Mouse (Mus musculus): ENCODE data around the gene Apoc3. TPM values are rescaled to one million over a fixed set of nuclear protein-coding genes. Genes with fewer than 3 reads are reported as not detected.

The Apoc3 gene
- total RNA-seq (2014; rRNA removed; ENCODE audit: low replicate concordance) (not detected in 2 replicates), polyA plus RNA-seq (2015; fragmentation: Nextera tagmentation; extraction: Ambion mirVana) (not detected in 2 replicates)

- peaks cover 14% of the 10 kb centered on the region; the same call in 1 of the 2 replicates for H3K27me3 ChIP-seq (ENCODE audit: control insufficient read depth, insufficient read depth, low read length)
- no peak within 1 kb of the TSS for H3K4me3 ChIP-seq (ENCODE audit: low read depth, low read length)
- no peaks in the 10 kb centered on the region for H3K9me3 ChIP-seq (replicated peaks; ENCODE audit: control insufficient read depth, low read length)
- peaks cover 3% of the 10 kb centered on the region for H3K4me1 ChIP-seq (ENCODE audit: control insufficient read depth, insufficient read depth)
- H3K27ac ChIP-seq (ENCODE audit: low read depth): no peak within 1 kb of the TSS
- TF ChIP-seq CTCF (IDR thresholded peaks at IDR 0.05; ENCODE audit: low read depth) (no peak), EP300 (IDR thresholded peaks at IDR 0.05; ENCODE audit: low read depth) (no peak)
- no peak within 1 kb of the TSS for H3K4me2 ChIP-seq (ENCODE audit: low read depth, low read length)
- ATAC-seq (ENCODE audit: insufficient read depth, low read depth) (no peak), DNase-seq (ENCODE audit: low spot score) (no peak)
- H3K9ac ChIP-seq (replicated peaks; ENCODE audit: low read depth, low read length): no peak within 1 kb of the TSS
- no peaks in the 10 kb centered on the region for H3K36me3 ChIP-seq (replicated peaks; ENCODE audit: control insufficient read depth, insufficient read depth, low read length)
These were observed at the start of gene Apoc3 for GRCm38 (mm10) chr9:46235596-46235648. Apoc3 (minus strand) TSS chr9:46235636.

GRCm38 (mm10) chr9:46282631-46283436 lies 47.4 kb upstream of the Apoc3 start, which contains the start of gene Bud13:
Bud13 (plus strand) TSS chr9:46283008.
- H3K27me3 ChIP-seq (ENCODE audit: control insufficient read depth, insufficient read depth, low read length): no peaks in the 10 kb centered on the region
- peak within 1 kb of the TSS; percentile 61 for H3K27ac ChIP-seq (ENCODE audit: low read depth)
- DNase-seq (ENCODE audit: low spot score) (peak; percentile 91), ATAC-seq (ENCODE audit: insufficient read depth, low read depth) (peak; percentile 93)
- peaks cover 10% of the 10 kb centered on the region for H3K4me1 ChIP-seq (ENCODE audit: control insufficient read depth, insufficient read depth)
- peak within 1 kb of the TSS; percentile 64 for H3K4me2 ChIP-seq (ENCODE audit: low read depth, low read length)
- H3K4me3 ChIP-seq (ENCODE audit: low read depth, low read length): peak within 1 kb of the TSS; percentile 80
- WGBS: under 1% methylated on average over 54 of the region's 55 CpGs
- H3K36me3 ChIP-seq (replicated peaks; ENCODE audit: control insufficient read depth, insufficient read depth, low read length): peaks cover 54% of the 10 kb centered on the region
- peak within 1 kb of the TSS; percentile 77 for H3K9ac ChIP-seq (replicated peaks; ENCODE audit: low read depth, low read length)
- H3K9me3 ChIP-seq (replicated peaks; ENCODE audit: control insufficient read depth, low read length): no peaks in the 10 kb centered on the region
- TF ChIP-seq CTCF (IDR thresholded peaks at IDR 0.05; ENCODE audit: low read depth): peak; percentile 53
- TF ChIP-seq EP300 (IDR thresholded peaks at IDR 0.05; ENCODE audit: low read depth): no peak

- 55% methylated on average over 9 of the region's 9 CpGs for WGBS
- no peak for ATAC-seq (ENCODE audit: insufficient read depth, low read depth)
These were observed 39.1 kb upstream of the Apoc3 start for GRCm38 (mm10) chr9:46274494-46274893.

GRCm38 (mm10) chr9:46272677-46273454 lies 37.4 kb upstream of the Apoc3 start, which contains the start of gene Zpr1:
Zpr1 (plus strand) TSS chr9:46273064.
- Histone ChIP-seq H3K4me1 (ENCODE audit: control insufficient read depth, insufficient read depth) (peaks cover 7% of the 10 kb centered on the region; the same call in 1 of the 2 replicates), H3K9me3 (replicated peaks; ENCODE audit: control insufficient read depth, low read length) (no peaks in the 10 kb centered on the region), H3K4me3 (ENCODE audit: low read depth, low read length) (peak within 1 kb of the TSS; percentile 87), H3K27ac (ENCODE audit: low read depth) (peak within 1 kb of the TSS; percentile 78), H3K27me3 (ENCODE audit: control insufficient read depth, insufficient read depth, low read length) (peaks cover 7% of the 10 kb centered on the region), H3K36me3 (replicated peaks; ENCODE audit: control insufficient read depth, insufficient read depth, low read length) (peaks cover 37% of the 10 kb centered on the region), H3K9ac (replicated peaks; ENCODE audit: low read depth, low read length) (peak within 1 kb of the TSS; percentile 60), H3K4me2 (ENCODE audit: low read depth, low read length) (peak within 1 kb of the TSS; percentile 95)
- 6% methylated on average over 45 of the region's 45 CpGs for WGBS
- TF ChIP-seq EP300 (IDR thresholded peaks at IDR 0.05; ENCODE audit: low read depth) (no peak; the same call in 1 of the 2 replicates), CTCF (IDR thresholded peaks at IDR 0.05; ENCODE audit: low read depth) (peak; percentile 20; the same call in 1 of the 2 replicates)
- DNase-seq (ENCODE audit: low spot score) (peak; percentile 94), ATAC-seq (ENCODE audit: insufficient read depth, low read depth) (peak; percentile 97)

More at GRCm38 (mm10) chr9:46274494-46274893, 39.1 kb upstream of the Apoc3 start:
- no peak for TF ChIP-seq CTCF (IDR thresholded peaks at IDR 0.05; ENCODE audit: low read depth)
- peaks cover 7% of the 10 kb centered on the region; the same call in 1 of the 2 replicates for H3K4me1 ChIP-seq (ENCODE audit: control insufficient read depth, insufficient read depth)
- DNase-seq (ENCODE audit: low spot score): no peak
- peaks cover 6% of the 10 kb centered on the region; the same call in 1 of the 2 replicates for H3K27me3 ChIP-seq (ENCODE audit: control insufficient read depth, insufficient read depth, low read length)
- H3K27ac ChIP-seq (ENCODE audit: low read depth): no peak overlapping the region
- no peak overlapping the region for H3K4me3 ChIP-seq (ENCODE audit: low read depth, low read length)
- H3K4me2 ChIP-seq (ENCODE audit: low read depth, low read length): no peak overlapping the region
- no peak overlapping the region for H3K9ac ChIP-seq (replicated peaks; ENCODE audit: low read depth, low read length)
- no peaks in the 10 kb centered on the region for H3K9me3 ChIP-seq (replicated peaks; ENCODE audit: control insufficient read depth, low read length)
- peaks cover 47% of the 10 kb centered on the region for H3K36me3 ChIP-seq (replicated peaks; ENCODE audit: control insufficient read depth, insufficient read depth, low read length)

GRCm38 (mm10) chr9:46272070-46272469 lies 36.6 kb upstream of the Apoc3 start:
- 64% methylated on average over 9 of the region's 9 CpGs for WGBS
- Histone ChIP-seq H3K27me3 (ENCODE audit: control insufficient read depth, insufficient read depth, low read length) (peaks cover 7% of the 10 kb centered on the region), H3K4me1 (ENCODE audit: control insufficient read depth, insufficient read depth) (peaks cover 7% of the 10 kb centered on the region; the same call in 1 of the 2 replicates), H3K4me3 (ENCODE audit: low read depth, low read length) (no peak overlapping the region), H3K27ac (ENCODE audit: low read depth) (no peak overlapping the region), H3K9me3 (replicated peaks; ENCODE audit: control insufficient read depth, low read length) (no peaks in the 10 kb centered on the region), H3K9ac (replicated peaks; ENCODE audit: low read depth, low read length) (no peak overlapping the region), H3K4me2 (ENCODE audit: low read depth, low read length) (no peak overlapping the region), H3K36me3 (replicated peaks; ENCODE audit: control insufficient read depth, insufficient read depth, low read length) (peaks cover 29% of the 10 kb centered on the region)
- TF ChIP-seq CTCF (IDR thresholded peaks at IDR 0.05; ENCODE audit: low read depth): no peak
- no peak for TF ChIP-seq EP300 (IDR thresholded peaks at IDR 0.05; ENCODE audit: low read depth)
- ATAC-seq (ENCODE audit: insufficient read depth, low read depth): no peak
- DNase-seq (ENCODE audit: low spot score): peak; percentile 40

Data from heart, postnatal 0 days (tissue).